Mouse (Mus musculus): ENCODE results near the gene Lsm5. TPM values are rescaled to one million over a fixed set of nuclear protein-coding genes. Genes with fewer than 3 reads are reported as not detected.

Gene Lsm5
- total RNA-seq, 1 experiment from 2014 or later = 144 TPM

Other genes with a start within 250 kb of the Lsm5 start
- 1.4 and 2.9 TPM in 2 replicates for gene Pde1c, start 135.6 kb downstream of the Lsm5 start, total RNA-seq (2017)
- 58.6 and 66.5 TPM in 2 replicates for gene Avl9, start 10.2 kb upstream of the Lsm5 start, total RNA-seq (2017)
- 55.6 and 87.1 TPM in 2 replicates for gene Kbtbd2, start 93.1 kb upstream of the Lsm5 start, total RNA-seq (2017)
- gene Fkbp9, start 127.3 kb upstream of the Lsm5 start, total RNA-seq (2017) = 24.0 and 28.7 TPM in 2 replicates
- gene Nt5c3, start 219.2 kb upstream of the Lsm5 start, total RNA-seq (2017) = 91.3 and 103 TPM in 2 replicates
- 1.1 and 1.4 TPM in 2 replicates for gene Vmn1r4, start 219.3 kb upstream of the Lsm5 start, total RNA-seq (2017)

All from hematopoietic stem cell, adult 5-6 weeks (primary cell).